Mouse (Mus musculus) mouse embryonic stem cell (cell line): ENCODE results near the gene Galntl6.
"Not testable (repeated sequence)": the region's sequence is repeated elsewhere in the genome, so short reads cannot be mapped to it uniquely, and the experiment has no call there.

Experiments
- in situ Hi-C, 2 experiments: fragments of 300-500 bp; cut with MboI; formaldehyde crosslinking; loops; 1 replicate in 1 of 2; 3 replicates in 1 of 2; pipeline ENCODE4 v1.14.3; 2019 to 2020; ENCODE audit warnings: low sequenced_read_pairs in 2 of 2, low pct_unique_long_range_greater_than_20kb in 1 of 2, mixed read lengths in 1 of 2; ENCODE audit not compliant: unreplicated experiment in 1 of 2

Galntl6 gene

GRCm38 (mm10) chr8:57807060-57807459 lies 1105.4 kb downstream of the Galntl6 start:
- in situ Hi-C loops: no loop called here

GRCm38 (mm10) chr8:57805094-57805493 lies 1107.3 kb downstream of the Galntl6 start:
- in situ Hi-C loops: no loop called here

- in situ Hi-C loops: no loop called here
These were observed 1108.6 kb downstream of the Galntl6 start for GRCm38 (mm10) chr8:57803821-57804220.

- in situ Hi-C loops: no loop called here
These were observed 1111.2 kb downstream of the Galntl6 start for GRCm38 (mm10) chr8:57801197-57801596.

GRCm38 (mm10) chr8:57800327-57800726 lies 1112.1 kb downstream of the Galntl6 start:
- in situ Hi-C loops: no loop called here

GRCm38 (mm10) chr8:57799797-57800204 lies 1112.6 kb downstream of the Galntl6 start:
- in situ Hi-C loops: loop anchor here (5.0 to 25.0 kb wide), 5 partner anchors 222 to 365 kb away; no protein-coding TSS in a partner anchor

GRCm38 (mm10) chr8:57793455-57793854 lies 1119.0 kb downstream of the Galntl6 start:
- in situ Hi-C loops: loop anchor here (10.0 to 25.0 kb wide), 3 partner anchors 219 to 359 kb away; no protein-coding TSS in a partner anchor

GRCm38 (mm10) chr8:57792246-57792645 lies 1120.2 kb downstream of the Galntl6 start:
- in situ Hi-C loops: loop anchor here (10.0 to 25.0 kb wide), 3 partner anchors 217 to 357 kb away; no protein-coding TSS in a partner anchor

- in situ Hi-C loops: loop anchor here (10.0 to 25.0 kb wide), 3 partner anchors 217 to 357 kb away; no protein-coding TSS in a partner anchor
These were observed 1121.1 kb downstream of the Galntl6 start for GRCm38 (mm10) chr8:57791309-57791721.

GRCm38 (mm10) chr8:57779551-57779950 lies 1132.9 kb downstream of the Galntl6 start:
- in situ Hi-C loops: loop anchor here in 1 of 2 experiments (25.0 kb wide), 1 partner anchor 342 kb away; no protein-coding TSS in a partner anchor

- in situ Hi-C loops: loop anchor here in 1 of 2 experiments (25.0 kb wide), 1 partner anchor 341 kb away; no protein-coding TSS in a partner anchor
These were observed 1134.3 kb downstream of the Galntl6 start for GRCm38 (mm10) chr8:57777988-57778721.

GRCm38 (mm10) chr8:57776723-57777122 lies 1135.7 kb downstream of the Galntl6 start:
- in situ Hi-C loops: loop anchor here in 1 of 2 experiments (25.0 kb wide), 1 partner anchor 339 kb away; no protein-coding TSS in a partner anchor

GRCm38 (mm10) chr8:57772732-57773265 lies 1139.6 kb downstream of the Galntl6 start:
- in situ Hi-C loops: no loop called here

- in situ Hi-C loops: no loop called here
These were observed 1144.9 kb downstream of the Galntl6 start for GRCm38 (mm10) chr8:57767541-57767940.

GRCm38 (mm10) chr8:57766471-57767065 lies 1145.9 kb downstream of the Galntl6 start:
- in situ Hi-C loops: no loop called here

GRCm38 (mm10) chr8:57765726-57766351 lies 1146.6 kb downstream of the Galntl6 start:
- in situ Hi-C loops: no loop called here

- in situ Hi-C loops: no loop called here
These were observed 1147.2 kb downstream of the Galntl6 start for GRCm38 (mm10) chr8:57765192-57765591.

- in situ Hi-C loops: not testable (repeated sequence)
These were observed 1149.8 kb downstream of the Galntl6 start for GRCm38 (mm10) chr8:57762622-57763021.

- in situ Hi-C loops: no loop called here
These were observed 1151.5 kb downstream of the Galntl6 start for GRCm38 (mm10) chr8:57760921-57761320.
